Mouse (Mus musculus): Measurements from ENCODE around the gene Olfr127. TPM values are rescaled to one million over a fixed set of nuclear protein-coding genes. Genes with fewer than 3 reads are reported as not detected.
"Not testable (repeated sequence)": the region's sequence is repeated elsewhere in the genome, so short reads cannot be mapped to it uniquely, and the experiment has no call there.

Olfr127 gene
- not detected for polyA plus RNA-seq (2012; fragmentation: generic; extraction: Trizol)
- long read RNA-seq, experiment 1 = 0 reads
- long read RNA-seq, experiment 2 = 0 reads

DNA sequence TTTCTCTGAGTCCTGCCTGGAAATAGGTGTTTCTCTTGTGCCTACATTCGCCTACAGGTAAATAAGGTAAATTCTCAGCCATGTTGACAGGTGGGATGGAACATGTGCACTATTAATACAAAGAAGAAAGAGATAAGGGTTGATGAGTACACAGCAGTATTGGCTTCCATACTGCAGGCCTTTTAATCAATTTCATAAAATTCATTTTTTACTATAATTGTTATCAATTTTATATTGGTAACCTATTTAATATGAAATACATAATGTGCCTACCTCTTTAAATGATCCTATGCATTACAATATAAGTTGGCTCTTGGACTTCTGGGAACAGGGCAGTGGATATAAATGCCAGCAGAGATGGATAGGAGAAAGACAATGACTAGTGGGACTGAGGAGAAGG lies at the start of gene Olfr127:
Olfr127 (plus strand) TSS at position 301 of the 400 bp plus-strand sequence.
- TF ChIP-seq MYOD1 (IDR thresholded peaks at IDR 0.05; ENCODE audit: control insufficient read depth, insufficient read length, low read depth) (no peak), MAX (IDR thresholded peaks at IDR 0.05) (no peak), CTCF (IDR thresholded peaks at IDR 0.05; ENCODE audit: control insufficient read depth, insufficient read depth, insufficient read length) (no peak), FOSL1 (IDR thresholded peaks at IDR 0.05; ENCODE audit: insufficient read depth, low read length, poor library complexity, severe bottlenecking) (no peak), CEBPB (IDR thresholded peaks at IDR 0.05; ENCODE audit: low read depth) (no peak), USF1 (IDR thresholded peaks at IDR 0.05; ENCODE audit: low read depth) (no peak), MYOG (IDR thresholded peaks at IDR 0.05; ENCODE audit: control insufficient read depth, extremely low read depth, insufficient read length) (no peak)
- Histone ChIP-seq H3K79me2 (ENCODE audit: control insufficient read depth, insufficient read depth) (no peaks in the 10 kb centered on the region), H3K79me3 (ENCODE audit: low read depth) (no peaks in the 10 kb centered on the region), H3K27me3 (ENCODE audit: control insufficient read depth, insufficient read depth, insufficient read length) (no peaks in the 10 kb centered on the region), H3ac (ENCODE audit: control insufficient read depth, insufficient read length, low read depth) (no peak within 1 kb of the TSS), H3K36me3 (ENCODE audit: control insufficient read depth, insufficient read depth) (no peaks in the 10 kb centered on the region), H3K4me3 (ENCODE audit: insufficient read depth, poor library complexity, severe bottlenecking) (no peak within 1 kb of the TSS)

DNA sequence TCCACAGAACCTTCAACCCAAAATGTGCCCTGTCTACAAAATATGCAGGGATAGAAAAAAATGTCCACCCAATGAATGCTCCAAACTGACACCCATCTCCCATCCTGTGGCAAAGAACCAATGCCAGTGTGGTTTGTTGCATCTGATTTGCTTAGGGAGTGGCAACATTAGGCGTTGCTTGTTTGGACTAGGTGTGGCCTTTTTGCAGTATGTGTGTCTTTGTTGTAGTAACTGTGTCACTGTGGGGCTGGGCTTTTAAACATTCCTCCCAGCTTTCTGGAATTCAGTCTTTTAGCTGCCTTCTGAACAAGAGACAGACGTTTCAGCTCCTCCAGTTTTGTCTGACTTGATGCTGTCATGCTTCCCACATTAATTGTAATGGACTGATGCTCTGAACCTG lies 36.3 kb upstream of the Olfr127 start:
- Histone ChIP-seq H3K79me3 (ENCODE audit: low read depth) (no peaks in the 10 kb centered on the region), H3K4me3 (ENCODE audit: insufficient read depth, poor library complexity, severe bottlenecking) (no peak overlapping the region), H3K79me2 (ENCODE audit: control insufficient read depth, insufficient read depth) (no peaks in the 10 kb centered on the region), H3K27me3 (ENCODE audit: control insufficient read depth, insufficient read depth, insufficient read length) (no peaks in the 10 kb centered on the region), H3K36me3 (ENCODE audit: control insufficient read depth, insufficient read depth) (no peaks in the 10 kb centered on the region), H3ac (ENCODE audit: control insufficient read depth, insufficient read length, low read depth) (no peak overlapping the region)
- TF ChIP-seq FOSL1 (IDR thresholded peaks at IDR 0.05; ENCODE audit: insufficient read depth, low read length, poor library complexity, severe bottlenecking) (no peak), MYOD1 (IDR thresholded peaks at IDR 0.05; ENCODE audit: control insufficient read depth, insufficient read length, low read depth) (no peak), MAX (IDR thresholded peaks at IDR 0.05) (no peak)

DNA sequence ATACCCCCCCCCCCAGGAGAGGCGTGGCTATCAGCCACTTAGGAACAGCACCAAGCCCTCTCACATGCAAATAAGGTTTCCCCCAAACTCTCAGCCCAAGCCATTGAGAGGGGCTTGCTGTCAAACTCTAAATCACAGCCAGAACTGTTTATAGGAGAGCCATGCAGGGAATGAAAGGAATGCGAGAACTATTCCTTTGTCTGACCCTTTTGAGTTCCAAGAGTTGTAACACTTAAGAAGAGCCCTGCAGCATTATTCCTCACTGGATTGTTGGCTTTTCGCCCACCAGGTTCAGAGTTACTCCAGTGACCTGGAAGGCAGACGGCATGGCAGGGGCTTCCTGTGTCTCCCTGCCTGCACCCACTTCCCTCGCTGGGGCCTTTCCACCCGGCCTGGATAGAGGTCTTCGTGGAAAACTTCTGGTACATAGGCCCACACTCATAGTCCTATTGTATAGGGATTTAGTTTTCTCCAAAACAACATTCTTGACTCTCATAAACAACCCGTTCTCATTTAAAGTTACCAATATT lies 30.5 kb upstream of the Olfr127 start:
- no peaks in the 10 kb centered on the region for H3K36me3 ChIP-seq (ENCODE audit: control insufficient read depth, insufficient read depth)
- no peaks in the 10 kb centered on the region for H3K27me3 ChIP-seq (ENCODE audit: control insufficient read depth, insufficient read depth, insufficient read length)
- H3K79me2 ChIP-seq (ENCODE audit: control insufficient read depth, insufficient read depth) = no peaks in the 10 kb centered on the region
- H3K4me3 ChIP-seq (ENCODE audit: insufficient read depth, poor library complexity, severe bottlenecking) = no peak overlapping the region
- no peak for TF ChIP-seq CEBPB (IDR thresholded peaks at IDR 0.05; ENCODE audit: low read depth)
- TF ChIP-seq MYOD1 (IDR thresholded peaks at IDR 0.05; ENCODE audit: control insufficient read depth, insufficient read length, low read depth) = no peak
- no peak for TF ChIP-seq MAX (IDR thresholded peaks at IDR 0.05)
- TF ChIP-seq CTCF (IDR thresholded peaks at IDR 0.05; ENCODE audit: control insufficient read depth, insufficient read depth, insufficient read length) = no peak
- no peak for TF ChIP-seq FOSL1 (IDR thresholded peaks at IDR 0.05; ENCODE audit: insufficient read depth, low read length, poor library complexity, severe bottlenecking)
- no peak for TF ChIP-seq MYOG (IDR thresholded peaks at IDR 0.05; ENCODE audit: control insufficient read depth, extremely low read depth, insufficient read length)
- TF ChIP-seq USF1 (IDR thresholded peaks at IDR 0.05; ENCODE audit: low read depth) = no peak
- no peak overlapping the region for H3ac ChIP-seq (ENCODE audit: control insufficient read depth, insufficient read length, low read depth)
- no peaks in the 10 kb centered on the region for H3K79me3 ChIP-seq (ENCODE audit: low read depth)

DNA sequence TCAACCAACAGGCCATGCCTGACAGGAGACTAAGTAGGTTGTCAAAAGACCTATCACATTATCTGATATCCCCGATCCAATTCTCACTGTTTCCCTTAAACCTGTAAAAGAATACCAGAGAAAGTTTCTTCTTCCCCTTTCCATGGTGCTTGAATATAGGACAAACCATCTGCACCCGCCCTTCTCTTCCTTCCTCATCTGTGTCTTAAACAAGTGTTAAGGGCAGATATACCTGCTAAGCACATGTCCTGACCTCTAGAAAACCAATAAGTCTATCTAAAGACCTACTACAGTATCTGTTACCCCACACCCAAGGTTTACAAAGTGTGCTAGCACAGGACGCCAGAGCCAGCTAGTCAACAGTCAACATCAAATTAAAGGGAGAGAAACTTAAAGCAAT lies 26.4 kb upstream of the Olfr127 start:
- TF ChIP-seq MYOD1 (IDR thresholded peaks at IDR 0.05; ENCODE audit: control insufficient read depth, insufficient read length, low read depth) (no peak), USF1 (IDR thresholded peaks at IDR 0.05; ENCODE audit: low read depth) (no peak), CTCF (IDR thresholded peaks at IDR 0.05; ENCODE audit: control insufficient read depth, insufficient read depth, insufficient read length) (no peak), MYOG (IDR thresholded peaks at IDR 0.05; ENCODE audit: control insufficient read depth, extremely low read depth, insufficient read length) (no peak), CEBPB (IDR thresholded peaks at IDR 0.05; ENCODE audit: low read depth) (no peak)

DNA sequence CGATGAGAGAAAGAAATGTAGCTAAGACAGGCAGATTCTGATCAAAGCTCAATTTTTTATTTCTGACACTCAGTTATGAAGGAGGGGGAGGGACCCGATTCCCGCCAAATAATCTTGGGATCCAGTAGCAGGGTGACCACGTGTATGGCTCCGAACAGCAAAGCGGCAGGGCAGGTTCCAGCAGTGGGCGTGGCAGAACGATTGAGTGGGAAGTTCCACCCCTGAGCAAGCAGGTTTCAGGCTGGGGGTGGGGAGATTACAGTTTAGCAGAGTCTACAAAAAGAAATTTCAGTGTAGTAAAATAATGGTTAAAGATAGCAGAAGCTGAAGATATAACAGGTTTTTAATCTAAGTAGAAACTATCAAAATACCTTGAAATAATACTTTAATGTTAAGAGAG lies 6.6 kb downstream of the Olfr127 start:
- H3K27me3 ChIP-seq (ENCODE audit: control insufficient read depth, insufficient read depth, insufficient read length); H3K4me3 ChIP-seq (ENCODE audit: insufficient read depth, poor library complexity, severe bottlenecking); H3K79me3 ChIP-seq (ENCODE audit: low read depth); H3K36me3 ChIP-seq (ENCODE audit: control insufficient read depth, insufficient read depth); H3ac ChIP-seq (ENCODE audit: control insufficient read depth, insufficient read length, low read depth); H3K79me2 ChIP-seq (ENCODE audit: control insufficient read depth, insufficient read depth): not testable (repeated sequence)

More for the DNA sequence above, 26.4 kb upstream of the Olfr127 start:
- Histone ChIP-seq H3K36me3 (ENCODE audit: control insufficient read depth, insufficient read depth) (no peaks in the 10 kb centered on the region), H3K4me3 (ENCODE audit: insufficient read depth, poor library complexity, severe bottlenecking) (no peak overlapping the region), H3K79me2 (ENCODE audit: control insufficient read depth, insufficient read depth) (no peaks in the 10 kb centered on the region), H3K27me3 (ENCODE audit: control insufficient read depth, insufficient read depth, insufficient read length) (no peaks in the 10 kb centered on the region), H3K79me3 (ENCODE audit: low read depth) (no peaks in the 10 kb centered on the region), H3ac (ENCODE audit: control insufficient read depth, insufficient read length, low read depth) (no peak overlapping the region)

DNA sequence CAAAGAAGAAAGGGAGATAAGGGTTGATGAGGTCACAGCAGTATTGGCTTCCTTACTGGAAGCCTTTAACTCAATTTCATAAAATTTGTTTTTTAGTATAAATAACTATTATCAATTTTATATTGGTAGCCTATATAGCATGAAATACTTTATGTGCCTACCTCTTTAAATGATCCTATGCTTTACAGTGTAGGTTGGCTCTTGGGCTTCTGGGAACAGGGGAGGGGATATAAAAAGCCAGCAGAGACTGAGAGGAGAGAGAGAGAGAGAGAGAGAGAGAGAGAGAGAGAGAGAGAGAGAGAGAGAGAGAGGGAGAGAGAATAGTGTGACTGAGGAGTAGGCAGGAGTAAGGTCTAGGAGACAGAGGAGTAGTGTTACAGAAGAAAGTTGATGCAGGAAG lies 20.0 kb downstream of the Olfr127 start, which contains the start of gene Olfr128:
Olfr128 (plus strand) TSS at position 301 of the 400 bp plus-strand sequence.
- Histone ChIP-seq H3K79me3 (ENCODE audit: low read depth) (no peaks in the 10 kb centered on the region), H3ac (ENCODE audit: control insufficient read depth, insufficient read length, low read depth) (no peak within 1 kb of the TSS), H3K79me2 (ENCODE audit: control insufficient read depth, insufficient read depth) (no peaks in the 10 kb centered on the region), H3K4me3 (ENCODE audit: insufficient read depth, poor library complexity, severe bottlenecking) (no peak within 1 kb of the TSS), H3K36me3 (ENCODE audit: control insufficient read depth, insufficient read depth) (no peaks in the 10 kb centered on the region), H3K27me3 (ENCODE audit: control insufficient read depth, insufficient read depth, insufficient read length) (no peaks in the 10 kb centered on the region)
- TF ChIP-seq MAX (IDR thresholded peaks at IDR 0.05) (no peak), MYOG (IDR thresholded peaks at IDR 0.05; ENCODE audit: control insufficient read depth, extremely low read depth, insufficient read length) (no peak), CEBPB (IDR thresholded peaks at IDR 0.05; ENCODE audit: low read depth) (no peak), USF1 (IDR thresholded peaks at IDR 0.05; ENCODE audit: low read depth) (no peak), MYOD1 (IDR thresholded peaks at IDR 0.05; ENCODE audit: control insufficient read depth, insufficient read length, low read depth) (no peak), FOSL1 (IDR thresholded peaks at IDR 0.05; ENCODE audit: insufficient read depth, low read length, poor library complexity, severe bottlenecking) (no peak), CTCF (IDR thresholded peaks at IDR 0.05; ENCODE audit: control insufficient read depth, insufficient read depth, insufficient read length) (no peak)

All from C2C12 (cell line).